Mouse (Mus musculus): ENCODE measurements around the gene Cxadr.

Cxadr gene

GRCm38 (mm10) chr16:78301183-78301830 lies at the start of gene Cxadr:
TSS of gene Cxadr (plus strand) at chr16:78301489.
- CTCF ChIA-PET = interaction anchor here (0.6 to 0.7 kb wide), 2 partner anchors 151 to 280 kb away, joined by 3 read pairs; no protein-coding TSS in a partner anchor

GRCm38 (mm10) chr16:78258989-78259388 lies 42.3 kb upstream of the Cxadr start:
- CTCF ChIA-PET = no interaction called here

GRCm38 (mm10) chr16:78260070-78260879 lies 41.0 kb upstream of the Cxadr start:
- CTCF ChIA-PET = no interaction called here

- CTCF ChIA-PET = no interaction called here
Measured at GRCm38 (mm10) chr16:78261520-78261919, 39.8 kb upstream of the Cxadr start.

- CTCF ChIA-PET = no interaction called here
Measured at GRCm38 (mm10) chr16:78264442-78265150, 36.7 kb upstream of the Cxadr start.

DNA sequence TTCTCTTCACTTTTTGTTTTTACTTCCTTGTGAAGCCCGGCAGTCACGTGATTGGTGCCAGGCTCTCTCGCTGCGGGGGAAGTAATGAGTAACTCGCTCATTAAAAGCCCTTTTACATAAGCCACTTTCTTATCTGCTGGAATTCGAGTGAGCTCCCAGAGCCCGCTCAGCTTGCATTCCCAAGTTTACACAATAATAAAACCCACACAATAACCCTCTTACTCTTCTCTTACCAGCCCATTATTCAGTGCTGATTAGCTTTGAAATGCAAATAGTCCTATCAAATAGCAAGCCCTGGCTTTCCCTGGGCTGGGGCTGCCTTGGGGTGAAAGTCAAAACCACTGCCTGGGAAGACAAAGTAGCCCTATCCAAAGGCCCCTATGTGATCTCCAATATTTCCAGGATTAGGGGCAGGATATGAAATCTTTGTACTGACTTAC lies 36.1 kb upstream of the Cxadr start:
- CTCF ChIA-PET = no interaction called here

- CTCF ChIA-PET = no interaction called here
Measured at GRCm38 (mm10) chr16:78265826-78266225, 35.5 kb upstream of the Cxadr start.

GRCm38 (mm10) chr16:78267453-78267852 lies 33.8 kb upstream of the Cxadr start:
- CTCF ChIA-PET = no interaction called here

DNA sequence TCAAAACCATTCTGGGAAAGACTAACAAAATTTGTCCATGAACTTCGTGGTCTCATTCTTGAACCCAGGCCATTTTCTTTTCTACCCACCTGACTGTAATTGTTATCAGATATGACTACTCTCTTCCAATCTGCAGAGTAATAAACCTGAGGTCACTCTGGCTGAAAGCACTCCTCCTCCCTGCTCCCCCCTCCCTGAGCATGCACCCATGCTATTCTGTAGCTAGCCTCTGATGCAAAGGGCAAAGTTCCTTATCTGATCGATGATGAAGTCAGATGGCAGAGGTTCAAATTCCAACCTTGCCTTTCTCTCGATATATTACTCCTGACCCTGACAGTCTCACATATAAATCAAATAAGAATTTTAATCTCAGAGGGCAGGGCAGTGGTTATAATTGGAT lies 33.1 kb upstream of the Cxadr start:
- CTCF ChIA-PET = no interaction called here

GRCm38 (mm10) chr16:78274825-78275455 lies 26.3 kb upstream of the Cxadr start:
- CTCF ChIA-PET = no interaction called here

DNA sequence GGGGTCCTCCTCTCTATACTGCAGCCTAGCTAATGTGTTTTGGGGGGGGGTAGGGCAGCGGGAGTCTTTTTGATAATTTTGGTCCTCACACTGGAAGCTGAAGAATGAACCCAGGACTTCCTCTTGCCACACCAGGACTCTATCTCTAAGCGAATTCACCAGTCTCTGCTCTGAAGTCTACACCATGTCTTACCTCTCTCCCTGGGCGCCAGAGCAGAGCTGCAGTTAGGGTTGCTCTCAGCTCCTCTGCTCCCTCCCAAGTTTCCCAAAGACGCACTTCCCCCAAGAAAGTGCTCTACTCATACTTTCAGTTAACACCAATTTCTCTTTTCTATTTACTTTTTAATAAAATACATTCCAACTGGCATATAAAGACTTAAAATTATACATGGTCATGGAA lies 23.7 kb upstream of the Cxadr start:
- CTCF ChIA-PET = interaction anchor here (0.7 kb wide), 1 partner anchor 215 kb away, joined by 6 read pairs; no protein-coding TSS in a partner anchor

GRCm38 (mm10) chr16:78280093-78280881 lies 21.0 kb upstream of the Cxadr start:
- CTCF ChIA-PET = no interaction called here

GRCm38 (mm10) chr16:78283231-78283630 lies 18.1 kb upstream of the Cxadr start:
- CTCF ChIA-PET = no interaction called here

- CTCF ChIA-PET = no interaction called here
Measured at GRCm38 (mm10) chr16:78294051-78294450, 7.2 kb upstream of the Cxadr start.

- CTCF ChIA-PET = no interaction called here
Measured at GRCm38 (mm10) chr16:78294606-78295275, 6.5 kb upstream of the Cxadr start.

- CTCF ChIA-PET = no interaction called here
Measured at GRCm38 (mm10) chr16:78295601-78296000, 5.7 kb upstream of the Cxadr start.

- CTCF ChIA-PET = no interaction called here
Measured at GRCm38 (mm10) chr16:78296114-78296513, 5.2 kb upstream of the Cxadr start.

DNA sequence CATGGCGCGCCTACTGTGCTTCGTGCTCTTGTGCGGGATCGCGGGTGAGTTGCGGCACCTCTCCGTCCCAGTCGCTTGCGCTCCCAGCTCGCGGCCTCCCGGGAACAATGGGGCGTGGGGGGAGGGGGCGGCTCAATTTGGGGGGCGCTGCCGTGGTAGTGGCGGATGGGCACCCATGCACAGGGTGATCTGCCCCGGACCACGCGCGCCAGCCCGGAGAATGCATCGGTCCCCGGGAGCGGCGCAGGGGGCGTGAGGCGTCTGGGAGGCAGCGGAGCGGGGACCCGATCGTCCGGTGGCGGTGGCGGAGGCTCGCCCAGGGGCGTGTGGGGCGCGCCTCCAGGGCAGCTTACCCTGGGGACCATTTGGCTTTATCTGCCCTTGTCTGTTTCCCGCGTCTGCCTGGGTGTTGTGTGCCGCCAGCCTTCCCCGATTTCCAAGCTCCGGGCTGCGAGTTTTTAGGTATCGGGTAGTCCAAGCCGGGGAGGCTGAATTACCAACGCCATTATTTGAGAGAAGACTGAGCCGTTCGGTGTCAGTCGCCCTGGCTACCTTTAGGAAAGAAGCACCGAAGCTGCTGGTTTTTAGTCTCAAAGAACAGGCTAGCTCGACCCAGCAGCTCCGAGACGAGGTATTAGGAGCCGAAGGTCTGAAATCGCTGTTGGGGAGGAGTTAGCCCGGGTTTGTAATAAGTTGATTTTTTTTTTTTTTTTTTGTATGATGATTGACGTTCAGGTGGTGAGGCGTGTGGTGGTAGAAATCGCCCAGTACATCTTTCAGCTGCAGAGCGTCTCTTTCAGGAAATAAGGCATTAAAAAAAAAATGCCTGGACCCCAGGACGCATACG lies 765 bp downstream of the Cxadr start:
- CTCF ChIA-PET = interaction anchor here (0.6 kb wide), 2 partner anchors 150 to 163 kb away, joined by 3 to 5 read pairs; no protein-coding TSS in a partner anchor

DNA sequence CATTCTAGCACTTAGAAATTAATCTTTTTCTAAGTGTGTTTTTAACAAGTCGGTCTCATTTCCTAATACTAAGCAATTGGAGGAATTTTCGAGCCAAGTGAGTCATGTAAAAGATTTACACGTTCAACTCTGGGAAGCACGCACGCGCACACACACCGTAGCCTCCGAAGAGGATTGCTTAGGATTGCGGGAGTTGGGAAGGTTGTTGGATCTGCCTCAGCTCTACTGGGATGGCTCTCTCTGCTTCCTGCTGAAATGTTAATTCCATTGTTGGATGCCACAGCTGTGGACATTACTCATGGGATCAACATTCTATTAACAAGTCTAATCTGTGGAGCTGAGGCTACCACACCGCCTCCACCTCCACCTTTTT lies 1.4 kb downstream of the Cxadr start:
- CTCF ChIA-PET = interaction anchor here (0.6 kb wide), 1 partner anchor 163 kb away, joined by 5 read pairs; no protein-coding TSS in a partner anchor

DNA sequence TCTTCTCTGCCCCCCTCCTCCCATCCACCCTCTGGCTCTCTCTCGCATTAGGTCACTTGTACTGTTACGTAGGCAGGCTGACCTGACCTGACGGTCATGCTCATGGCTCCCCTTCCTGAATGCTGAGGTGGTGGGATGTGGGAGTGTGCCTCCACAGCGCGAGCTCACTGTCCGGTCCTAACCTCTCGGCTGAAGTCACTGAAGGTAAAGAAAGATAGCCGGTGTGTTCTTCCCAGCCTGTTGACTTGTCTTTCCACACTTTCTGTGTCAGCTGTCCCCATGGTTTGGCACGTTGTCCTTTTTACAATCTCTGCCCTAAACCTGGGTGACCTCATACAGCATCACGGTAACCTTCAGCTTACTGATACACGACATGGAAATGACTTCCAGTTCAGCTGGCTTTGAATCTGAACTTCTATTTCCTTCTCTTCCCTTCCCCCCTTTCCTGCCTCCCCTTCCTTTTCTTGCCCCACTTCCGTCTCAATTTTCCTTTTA lies 4.4 kb downstream of the Cxadr start:
- CTCF ChIA-PET = no interaction called here
